Mouse (Mus musculus) thymus, adult 2 months (tissue): Measurements from ENCODE around the gene Zbtb6. TPM values are rescaled to one million over a fixed set of nuclear protein-coding genes. Genes with fewer than 3 reads are reported as not detected.

Experiments used
- DNase-seq: peaks from one replicate; pipeline ENCODE4 v3.0.0; 2021
- H3K27ac ChIP-seq: fragments of 200-500 bp; 2 replicates; pipeline ENCODE4 v1.5.1; 2012; ENCODE audit warnings: low read length, control low read depth; ENCODE audit not compliant: control insufficient read depth, insufficient read depth
- H3K27me3 ChIP-seq: fragments of 200-500 bp; 2 replicates; pipeline ENCODE4 v1.6.1; 2012; ENCODE audit warnings: mild to moderate bottlenecking, low read length, moderate library complexity, mixed read lengths; ENCODE audit not compliant: control insufficient read depth, insufficient read depth
- H3K36me3 ChIP-seq: fragments of 200-500 bp; 2 replicates; pipeline ENCODE4 v1.6.1; 2012; ENCODE audit warnings: mild to moderate bottlenecking, low read length, moderate library complexity; ENCODE audit not compliant: control insufficient read depth, insufficient read depth
- H3K4me1 ChIP-seq: fragments of 200-500 bp; replicated peaks from 2 replicates; pipeline ENCODE4 v1.6.1; 2012; ENCODE audit warnings: low read length; ENCODE audit not compliant: control insufficient read depth, insufficient read depth
- H3K4me3 ChIP-seq: fragments of 200-500 bp; 2 replicates; pipeline ENCODE4 v1.5.1; 2012; ENCODE audit warnings: mild to moderate bottlenecking, low read length, control low read depth, moderate library complexity; ENCODE audit not compliant: control insufficient read depth, insufficient read depth
- CTCF ChIP-seq: fragments of 200-500 bp; IDR thresholded peaks from 2 replicates; pipeline ENCODE4 v1.5.1; 2012; ENCODE audit warnings: mild to moderate bottlenecking, control low read depth, low read length, moderate library complexity, borderline replicate concordance; ENCODE audit not compliant: control insufficient read depth, poor library complexity, insufficient read depth; ENCODE audit errors: extremely low read depth
- POLR2A ChIP-seq: fragments of 200-500 bp; IDR thresholded peaks from 2 replicates; pipeline ENCODE4 v1.6.1; 2012; ENCODE audit warnings: mild to moderate bottlenecking, low read length, control low read depth, moderate library complexity; ENCODE audit not compliant: control insufficient read depth, poor library complexity, insufficient read depth; ENCODE audit errors: extremely low read depth
- whole genome bisulfite sequencing: fragments of 180-500 bp; shearing (Covaris S2); methylation state at CpG from one replicate; pipeline ENCODE4 v1.1.7; 2018; 5-methylcytosine and 5-hydroxymethylcytosine counted together
- polyA plus RNA-seq: library from polyadenylated mRNA; depleted of rRNA; stranded (reverse); fragments of >200 nt; gene quantifications from 2 replicates; pipeline ENCODE4 v1.2.3, GENCODE M21; 2012

Zbtb6 gene
- polyA plus RNA-seq, 1 experiment: 3.6 TPM

DNA sequence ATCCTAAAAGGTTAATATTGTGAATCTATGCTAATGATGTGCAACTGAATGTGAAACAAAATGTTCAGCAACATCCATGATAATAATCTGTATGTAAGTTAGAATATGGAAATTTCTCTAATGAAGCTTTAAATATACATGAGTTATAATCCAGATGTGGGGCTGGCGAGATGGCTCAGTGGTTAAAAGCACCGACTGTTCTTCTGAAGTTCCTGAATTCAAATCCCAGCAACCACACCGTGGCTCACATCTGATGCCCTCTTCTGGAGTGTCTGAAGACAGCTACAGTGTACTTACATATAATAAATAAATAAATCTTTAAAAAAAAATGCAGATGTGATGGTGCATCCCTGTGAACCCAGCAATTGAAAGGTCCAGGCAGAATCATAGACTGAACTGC is 19.3 kb downstream of the Zbtb6 start:
- Histone ChIP-seq H3K27ac (no peak overlapping the region), H3K36me3 (peaks cover 2% of the 10 kb centered on the region), H3K4me3 (no peak overlapping the region), H3K27me3 (no peaks in the 10 kb centered on the region), H3K4me1 (no peaks in the 10 kb centered on the region; the same call in 1 of the 2 replicates)
- WGBS: 21% methylated on average over 3 of the region's 3 CpGs
- DNase-seq: no peak
- TF ChIP-seq POLR2A (no peak), CTCF (no peak)

GRCm38 (mm10) chr2:37422306-37423304 is 20.4 kb downstream of the Zbtb6 start, which contains the start of gene Rc3h2:
TSS of gene Rc3h2 (minus strand) at chr2:37422903.
- H3K27ac ChIP-seq: peak within 1 kb of the TSS; percentile 61
- H3K4me3 ChIP-seq: peak within 1 kb of the TSS; percentile 91
- peak; percentile 93 for DNase-seq
- H3K27me3 ChIP-seq: no peaks in the 10 kb centered on the region
- under 1% methylated on average over 75 of the region's 75 CpGs for WGBS
- TF ChIP-seq CTCF (0 out of 2 replicates have a peak, but pooled peaks have one; percentile 35), POLR2A (peak; percentile 95; the same call in 1 of the 2 replicates)
- no peaks in the 10 kb centered on the region for H3K36me3 ChIP-seq
- H3K4me1 ChIP-seq: no peaks in the 10 kb centered on the region; the same call in 1 of the 2 replicates

DNA sequence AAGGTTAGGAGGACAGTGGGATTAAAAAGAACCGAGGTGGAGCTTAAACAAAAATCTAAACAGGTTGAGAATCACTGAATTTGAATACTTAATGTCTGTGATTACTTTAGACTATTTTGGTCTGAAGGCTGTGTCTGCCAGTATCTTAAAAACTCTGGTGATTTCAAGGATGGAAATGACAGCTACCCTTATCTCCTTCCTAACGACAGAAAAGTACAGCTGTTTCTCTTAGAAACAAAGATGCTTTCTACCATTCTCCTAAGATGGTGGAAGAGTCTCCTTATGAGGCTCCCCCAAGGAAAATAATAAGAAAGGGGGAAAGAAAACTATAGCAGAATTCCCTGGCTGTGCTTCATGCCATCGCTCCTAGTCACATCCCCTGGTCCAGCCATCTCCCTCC is 21.1 kb downstream of the Zbtb6 start:
- H3K4me1 ChIP-seq: no peaks in the 10 kb centered on the region; the same call in 1 of the 2 replicates
- H3K36me3 ChIP-seq: no peaks in the 10 kb centered on the region
- H3K4me3 ChIP-seq: peak overlapping the region; percentile 91
- WGBS: 9% methylated on average over 3 of the region's 3 CpGs
- H3K27me3 ChIP-seq: no peaks in the 10 kb centered on the region
- TF ChIP-seq CTCF: no peak
- TF ChIP-seq POLR2A: no peak
- no peak for DNase-seq
- H3K27ac ChIP-seq: peak overlapping the region; percentile 18; the same call in 1 of the 2 replicates

GRCm38 (mm10) chr2:37395539-37395938 is 47.4 kb downstream of the Zbtb6 start:
- peaks cover 26% of the 10 kb centered on the region for H3K36me3 ChIP-seq
- H3K4me3 ChIP-seq: no peak overlapping the region
- no peak overlapping the region for H3K27ac ChIP-seq
- no peak for DNase-seq
- WGBS: 14% methylated on average over 1 of the region's 1 CpGs
- H3K27me3 ChIP-seq: no peaks in the 10 kb centered on the region
- no peak for TF ChIP-seq CTCF
- no peak for TF ChIP-seq POLR2A
- H3K4me1 ChIP-seq: no peaks in the 10 kb centered on the region

DNA sequence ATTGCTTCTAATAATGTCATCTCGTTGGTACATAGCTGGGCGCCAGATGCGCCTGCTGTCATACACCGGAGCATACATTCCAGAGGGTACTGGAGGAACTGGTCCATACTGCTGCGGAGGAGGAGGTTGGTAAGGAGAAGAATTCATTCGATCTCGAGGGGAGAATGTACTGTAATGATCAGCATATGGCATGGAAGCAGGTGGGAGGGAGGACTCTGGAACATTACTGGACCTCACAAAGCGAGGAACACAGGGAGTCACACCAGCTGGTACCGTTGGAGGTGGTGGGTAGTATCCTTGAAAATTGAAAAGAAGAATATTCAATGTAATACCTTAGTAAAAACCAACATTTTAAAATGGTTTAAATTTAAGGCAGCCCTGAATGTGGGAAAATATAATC is 60.0 kb downstream of the Zbtb6 start:
- no peak overlapping the region for H3K27ac ChIP-seq
- no peak overlapping the region for H3K4me3 ChIP-seq
- 98% methylated on average over 9 of the region's 9 CpGs for WGBS
- peaks cover 36% of the 10 kb centered on the region for H3K36me3 ChIP-seq
- no peaks in the 10 kb centered on the region for H3K4me1 ChIP-seq
- DNase-seq: no peak
- TF ChIP-seq CTCF (no peak), POLR2A (no peak)
- no peaks in the 10 kb centered on the region for H3K27me3 ChIP-seq

- peaks cover 58% of the 10 kb centered on the region for H3K36me3 ChIP-seq
- WGBS: 71% methylated on average over 2 of the region's 2 CpGs
- TF ChIP-seq POLR2A (no peak), CTCF (no peak)
- H3K4me3 ChIP-seq: no peak overlapping the region
- no peaks in the 10 kb centered on the region for H3K4me1 ChIP-seq
- DNase-seq: peak; percentile 65
- no peak overlapping the region for H3K27ac ChIP-seq
- H3K27me3 ChIP-seq: no peaks in the 10 kb centered on the region
These were observed 62.8 kb downstream of the Zbtb6 start for GRCm38 (mm10) chr2:37380189-37380588.
